Mouse (Mus musculus) T-cell, adult 2 months (primary cell): ENCODE data around the gene Epor.
A peak's percentile ranks its signal among the peaks of the same experiment; 100 is the strongest.

ENCODE experiments used
- DNase-seq: peaks from one replicate; pipeline ENCODE4 v3.0.0; 2022; ENCODE audit warnings: low spot score

Gene Epor

GRCm38 (mm10) chr9:21936692-21937570 lies 26.4 kb downstream of the Epor start, which contains the start of gene Plppr2:
TSS of gene Plppr2 (plus strand) at chr9:21937033.
- DNase-seq, result peak; percentile 87

GRCm38 (mm10) chr9:21935466-21936131 lies 27.7 kb downstream of the Epor start:
- no peak for DNase-seq

GRCm38 (mm10) chr9:21934021-21934420 lies 29.3 kb downstream of the Epor start:
- DNase-seq, result no peak

GRCm38 (mm10) chr9:21932445-21933137 lies 30.7 kb downstream of the Epor start:
- no peak for DNase-seq

GRCm38 (mm10) chr9:21932006-21932405 lies 31.3 kb downstream of the Epor start:
- no peak for DNase-seq

- no peak for DNase-seq
Observed at GRCm38 (mm10) chr9:21929208-21929607, 34.1 kb downstream of the Epor start.

GRCm38 (mm10) chr9:21927208-21927753 lies 36.0 kb downstream of the Epor start, which contains the start of the genes Ccdc159 and Tmem205:
TSS of gene Ccdc159 (plus strand) at chr9:21927471.
TSS of gene Tmem205 (minus strand) at chr9:21927556.
- DNase-seq, result no peak

- DNase-seq, result no peak
Observed at GRCm38 (mm10) chr9:21926784-21927183, 36.5 kb downstream of the Epor start.

GRCm38 (mm10) chr9:21926155-21926554 lies 37.2 kb downstream of the Epor start:
- DNase-seq, result no peak

- no peak for DNase-seq
Observed at GRCm38 (mm10) chr9:21925506-21925905, 37.8 kb downstream of the Epor start.

GRCm38 (mm10) chr9:21925034-21925433 lies 38.3 kb downstream of the Epor start:
- no peak for DNase-seq

GRCm38 (mm10) chr9:21924099-21924493 lies 39.2 kb downstream of the Epor start:
- no peak for DNase-seq

- no peak for DNase-seq
Observed at GRCm38 (mm10) chr9:21923490-21924098, 39.7 kb downstream of the Epor start.

- no peak for DNase-seq
Observed at GRCm38 (mm10) chr9:21923036-21923435, 40.3 kb downstream of the Epor start.

GRCm38 (mm10) chr9:21918692-21919384 lies 44.5 kb downstream of the Epor start:
- DNase-seq, result no peak

GRCm38 (mm10) chr9:21918035-21918592 lies 45.2 kb downstream of the Epor start, which contains the start of gene Rab3d:
TSS of gene Rab3d (minus strand) at chr9:21918192.
- DNase-seq, result peak; percentile 89

- no peak for DNase-seq
Observed at GRCm38 (mm10) chr9:21917493-21918034, 45.7 kb downstream of the Epor start.

- DNase-seq, result no peak
Observed at GRCm38 (mm10) chr9:21916851-21917492, 46.3 kb downstream of the Epor start.

GRCm38 (mm10) chr9:21909474-21910223 lies 53.7 kb downstream of the Epor start:
- DNase-seq, result no peak
